Mouse (Mus musculus): Measurements from ENCODE around the gene Txn1.
A peak's percentile ranks its signal among the peaks of the same experiment; 100 is the strongest.

Gene Txn1

GRCm38 (mm10) chr4:57940631-57941030 is 15.6 kb downstream of the Txn1 start:
- DNase-seq (ENCODE audit: low read depth, low spot score), result no peak

- DNase-seq (ENCODE audit: low read depth, low spot score), result no peak
Observed at GRCm38 (mm10) chr4:57937292-57937691, 18.9 kb downstream of the Txn1 start.

GRCm38 (mm10) chr4:57934181-57934580 is 22.0 kb downstream of the Txn1 start:
- DNase-seq (ENCODE audit: low read depth, low spot score), result no peak

GRCm38 (mm10) chr4:57930559-57931170 is 25.5 kb downstream of the Txn1 start:
- no peak for DNase-seq (ENCODE audit: low read depth, low spot score)

- DNase-seq (ENCODE audit: low read depth, low spot score), result no peak
Observed at GRCm38 (mm10) chr4:57927464-57928205, 28.6 kb downstream of the Txn1 start.

GRCm38 (mm10) chr4:57924556-57925071 is 31.6 kb downstream of the Txn1 start:
- DNase-seq (ENCODE audit: low read depth, low spot score), result no peak

GRCm38 (mm10) chr4:57922171-57922570 is 34.0 kb downstream of the Txn1 start:
- DNase-seq (ENCODE audit: low read depth, low spot score), result no peak

GRCm38 (mm10) chr4:57920522-57920921 is 35.7 kb downstream of the Txn1 start:
- no peak for DNase-seq (ENCODE audit: low read depth, low spot score)

- no peak for DNase-seq (ENCODE audit: low read depth, low spot score)
Observed at GRCm38 (mm10) chr4:57919494-57920423, 36.5 kb downstream of the Txn1 start.

- DNase-seq (ENCODE audit: low read depth, low spot score), result no peak
Observed at GRCm38 (mm10) chr4:57916711-57917110, 39.5 kb downstream of the Txn1 start.

GRCm38 (mm10) chr4:57916201-57916661 is 40.0 kb downstream of the Txn1 start, which contains the start of gene D630039A03Rik:
D630039A03Rik (minus strand) TSS chr4:57916297.
- DNase-seq (ENCODE audit: low read depth, low spot score), result no peak

GRCm38 (mm10) chr4:57915216-57915965 is 40.8 kb downstream of the Txn1 start:
- DNase-seq (ENCODE audit: low read depth, low spot score), result peak; percentile 30

- DNase-seq (ENCODE audit: low read depth, low spot score), result no peak
Observed at GRCm38 (mm10) chr4:57914193-57915190, 41.7 kb downstream of the Txn1 start.

GRCm38 (mm10) chr4:57913021-57913420 is 43.2 kb downstream of the Txn1 start:
- DNase-seq (ENCODE audit: low read depth, low spot score), result no peak

- DNase-seq (ENCODE audit: low read depth, low spot score), result no peak
Observed at GRCm38 (mm10) chr4:57908860-57909259, 47.4 kb downstream of the Txn1 start.

GRCm38 (mm10) chr4:57906708-57907107 is 49.5 kb downstream of the Txn1 start:
- no peak for DNase-seq (ENCODE audit: low read depth, low spot score)

- DNase-seq (ENCODE audit: low read depth, low spot score), result no peak
Observed at GRCm38 (mm10) chr4:57904638-57905037, 51.6 kb downstream of the Txn1 start.

- DNase-seq (ENCODE audit: low read depth, low spot score), result no peak
Observed at GRCm38 (mm10) chr4:57904211-57904610, 52.0 kb downstream of the Txn1 start.

- no peak for DNase-seq (ENCODE audit: low read depth, low spot score)
Observed at GRCm38 (mm10) chr4:57902619-57903018, 53.6 kb downstream of the Txn1 start.

GRCm38 (mm10) chr4:57901210-57901609 is 55.0 kb downstream of the Txn1 start:
- no peak for DNase-seq (ENCODE audit: low read depth, low spot score)

Measured in skeletal muscle tissue, adult 2 months (tissue).